Mouse (Mus musculus): ENCODE measurements around the gene Slc41a3.

Gene Slc41a3

DNA sequence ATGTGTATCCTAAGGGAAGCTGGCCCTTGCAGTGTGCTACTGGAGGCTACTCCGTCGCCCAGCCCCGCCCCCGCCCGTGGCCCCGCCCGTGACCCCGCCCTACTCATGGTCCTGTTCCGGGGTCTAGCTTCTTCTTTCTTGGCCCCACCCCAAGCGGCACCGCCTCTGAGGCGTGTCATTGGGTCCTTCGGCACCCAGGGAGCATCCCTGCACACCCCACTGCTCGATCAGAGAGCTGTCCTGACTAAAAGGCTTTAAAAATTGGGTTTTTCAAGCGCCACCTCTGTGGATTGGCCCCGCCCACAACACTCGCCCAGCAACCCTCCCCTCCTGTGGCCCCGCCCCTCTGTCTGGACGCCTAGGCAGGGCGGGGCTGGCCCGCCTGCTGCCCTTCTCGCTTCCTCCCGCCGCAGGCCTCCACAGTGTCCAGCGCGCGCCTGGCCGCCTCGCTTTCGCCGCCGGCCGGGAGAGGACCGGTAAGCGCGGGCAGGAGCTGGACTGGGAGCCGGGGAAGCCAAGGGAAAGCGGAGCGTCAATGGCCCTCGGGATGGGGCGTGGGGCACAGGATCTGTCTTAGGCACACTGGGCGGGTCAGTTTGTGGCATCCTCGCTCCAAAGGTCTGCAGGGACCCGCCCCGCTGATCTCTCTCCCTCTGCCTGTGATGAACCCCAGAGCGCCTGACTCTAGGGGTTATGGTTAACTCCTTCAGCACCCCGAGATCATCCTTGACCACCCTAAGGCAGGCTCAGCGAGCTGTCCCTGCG lies at the start of gene Slc41a3:
Gene Slc41a3 (plus strand): TSS at position 193 of the 765 bp plus-strand sequence.
- DNase-seq (ENCODE audit: low spot score): peak; percentile 90

GRCm38 (mm10) chr6:90556534-90557058 lies 47.9 kb upstream of the Slc41a3 start:
- DNase-seq (ENCODE audit: low spot score): no peak

DNA sequence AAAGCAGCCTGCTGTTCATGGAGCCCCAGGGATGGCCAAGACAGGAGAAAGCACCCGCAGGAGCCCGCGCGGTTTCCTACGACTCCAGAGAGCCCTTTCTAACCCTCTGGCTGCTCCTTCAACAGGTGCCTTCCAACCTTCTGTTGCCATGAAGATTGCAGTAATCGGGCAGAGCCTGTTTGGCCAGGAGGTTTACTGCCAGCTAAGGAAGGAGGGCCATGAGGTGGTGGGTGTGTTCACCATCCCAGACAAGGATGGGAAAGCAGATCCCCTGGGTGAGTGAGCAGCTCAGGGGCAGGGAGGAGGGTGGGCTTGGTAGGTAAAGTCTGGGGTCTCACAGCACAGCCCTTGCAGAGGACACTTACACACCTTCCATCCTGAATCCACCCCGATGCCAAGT lies 47.4 kb upstream of the Slc41a3 start:
- no peak for DNase-seq (ENCODE audit: low spot score)

- DNase-seq (ENCODE audit: low spot score): no peak
Measured at GRCm38 (mm10) chr6:90557829-90558693, 46.5 kb upstream of the Slc41a3 start.

- no peak for DNase-seq (ENCODE audit: low spot score)
Measured at GRCm38 (mm10) chr6:90560390-90561058, 44.0 kb upstream of the Slc41a3 start.

DNA sequence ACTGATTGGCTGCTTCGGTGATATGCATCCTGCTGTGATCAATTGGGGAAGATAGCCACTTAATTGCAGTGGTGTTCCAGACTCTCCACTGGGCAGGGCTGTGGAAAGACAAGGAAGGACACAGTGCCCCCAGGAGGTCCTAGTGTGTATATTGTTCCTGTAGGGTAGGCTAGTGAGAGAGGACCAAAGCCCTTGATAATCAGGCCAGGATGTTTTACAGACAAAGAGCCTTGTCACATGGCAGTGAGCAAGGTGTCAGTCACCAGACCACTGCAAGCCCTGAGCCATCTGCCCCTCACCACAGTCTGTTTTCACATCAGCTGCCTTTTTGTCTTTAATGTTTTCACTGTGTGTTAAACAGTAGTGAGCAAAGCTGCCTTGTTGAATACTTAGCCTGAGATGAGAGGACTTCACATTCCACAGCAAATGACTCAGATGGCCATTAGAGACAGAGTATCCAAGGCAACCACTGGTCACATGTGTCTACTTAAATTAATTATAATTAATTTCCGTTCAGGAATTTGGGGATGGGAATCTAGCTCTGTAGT lies 43.2 kb upstream of the Slc41a3 start:
- no peak for DNase-seq (ENCODE audit: low spot score)

DNA sequence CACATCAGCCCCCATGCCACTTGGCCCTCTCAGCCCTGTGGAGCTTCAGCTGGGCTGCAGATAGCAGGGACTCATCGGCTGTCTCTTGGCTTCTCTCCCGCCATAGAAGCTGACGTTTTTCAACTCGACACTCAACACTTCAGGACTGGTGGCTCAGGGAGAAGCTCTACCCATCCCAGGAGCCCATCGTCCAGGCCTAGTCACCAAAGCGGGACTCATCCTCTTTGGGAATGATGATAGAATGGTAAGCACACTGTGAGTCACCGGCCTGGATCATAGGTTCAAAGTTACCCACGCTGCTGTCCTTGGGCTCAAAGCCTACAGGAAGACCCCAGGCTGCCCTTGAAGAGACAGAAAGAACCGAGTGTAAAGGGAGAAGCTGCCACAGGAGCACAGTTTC lies 40.3 kb upstream of the Slc41a3 start:
- no peak for DNase-seq (ENCODE audit: low spot score)

GRCm38 (mm10) chr6:90565357-90566215 lies 38.9 kb upstream of the Slc41a3 start:
- DNase-seq (ENCODE audit: low spot score): no peak

DNA sequence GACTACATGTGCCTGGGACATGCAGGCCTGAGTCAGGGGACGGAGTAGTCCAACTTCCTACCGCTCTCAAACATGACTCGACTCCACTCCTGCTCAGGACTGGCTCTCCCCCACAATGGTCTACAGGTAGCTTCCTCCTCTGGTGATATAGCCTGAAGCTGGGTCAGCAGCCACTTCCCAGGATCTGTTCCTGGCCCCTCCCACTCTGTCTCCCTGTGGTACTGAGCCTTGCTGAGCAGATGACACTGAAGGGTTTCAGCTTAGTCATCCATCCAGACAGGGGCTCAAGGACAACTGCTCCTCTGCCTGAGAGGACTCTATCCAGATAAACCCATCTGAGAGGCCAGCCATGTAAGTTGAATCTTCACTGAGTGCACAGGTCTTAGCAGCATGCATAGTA lies 37.0 kb upstream of the Slc41a3 start:
- DNase-seq (ENCODE audit: low spot score): no peak

DNA sequence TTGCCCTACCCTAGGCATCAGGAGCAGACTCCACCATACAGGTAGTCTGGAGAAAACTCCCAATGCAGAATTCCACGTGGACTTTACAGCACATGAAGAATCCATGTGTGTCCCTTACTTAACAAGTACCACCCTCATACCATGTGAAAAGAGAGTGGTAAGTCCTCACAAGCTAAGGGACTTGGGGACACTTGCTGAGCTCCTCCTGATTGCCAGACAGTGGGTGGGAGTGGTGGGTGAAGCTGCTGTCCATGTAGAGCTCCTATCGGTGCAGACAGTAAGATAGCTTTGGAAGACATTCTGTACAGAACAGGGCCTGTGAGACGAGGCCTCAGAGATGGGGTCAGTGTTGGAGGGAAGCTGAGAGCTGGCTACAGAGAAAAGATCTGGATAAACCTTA lies 36.6 kb upstream of the Slc41a3 start:
- DNase-seq (ENCODE audit: low spot score): no peak

DNA sequence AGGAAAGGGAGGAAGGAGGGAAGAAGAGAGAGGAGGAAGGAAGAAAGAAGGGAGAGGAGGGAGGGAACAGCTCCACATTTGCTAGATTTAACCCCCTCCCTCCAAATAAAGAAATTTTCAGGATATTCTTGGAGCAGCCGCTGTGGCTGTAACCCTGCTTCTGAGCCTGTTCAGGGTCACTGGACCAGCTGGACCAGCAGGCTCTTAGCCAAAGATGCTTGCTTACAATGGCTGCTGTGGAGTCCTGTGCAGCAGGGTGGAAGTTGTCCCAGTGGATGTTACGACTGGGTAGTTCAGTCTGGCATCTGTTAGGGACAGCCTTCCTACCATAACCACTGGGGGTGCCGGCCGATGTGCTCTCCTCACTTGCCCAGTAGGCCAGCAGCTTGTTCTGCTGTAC lies 35.8 kb upstream of the Slc41a3 start:
- no peak for DNase-seq (ENCODE audit: low spot score)

GRCm38 (mm10) chr6:90569736-90570383 lies 34.7 kb upstream of the Slc41a3 start:
- DNase-seq (ENCODE audit: low spot score): no peak

GRCm38 (mm10) chr6:90570392-90570791 lies 34.1 kb upstream of the Slc41a3 start:
- DNase-seq (ENCODE audit: low spot score): no peak

DNA sequence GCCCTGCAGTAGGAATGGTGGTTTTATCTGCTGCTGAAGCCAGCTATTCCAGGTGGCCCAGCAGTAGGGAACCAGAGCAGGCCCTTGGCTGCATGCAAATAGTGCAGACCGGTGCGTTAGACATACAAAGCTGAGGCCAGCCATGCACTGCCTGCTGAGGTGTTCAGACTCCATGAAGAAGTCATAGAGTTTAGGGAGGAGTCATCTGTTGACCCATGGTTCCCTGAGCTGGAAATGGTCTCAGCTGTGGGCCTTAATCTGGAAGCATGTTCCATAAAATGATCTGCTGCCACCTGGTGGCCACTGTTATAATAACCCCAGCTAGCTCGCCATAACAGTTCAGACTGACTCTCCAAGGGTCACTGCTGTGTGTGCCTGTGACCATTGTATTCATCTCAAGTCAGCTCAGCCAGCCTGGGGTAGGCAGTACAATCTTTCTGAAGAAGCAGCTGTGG lies 29.2 kb upstream of the Slc41a3 start:
- peak; percentile 31 for DNase-seq (ENCODE audit: low spot score)

DNA sequence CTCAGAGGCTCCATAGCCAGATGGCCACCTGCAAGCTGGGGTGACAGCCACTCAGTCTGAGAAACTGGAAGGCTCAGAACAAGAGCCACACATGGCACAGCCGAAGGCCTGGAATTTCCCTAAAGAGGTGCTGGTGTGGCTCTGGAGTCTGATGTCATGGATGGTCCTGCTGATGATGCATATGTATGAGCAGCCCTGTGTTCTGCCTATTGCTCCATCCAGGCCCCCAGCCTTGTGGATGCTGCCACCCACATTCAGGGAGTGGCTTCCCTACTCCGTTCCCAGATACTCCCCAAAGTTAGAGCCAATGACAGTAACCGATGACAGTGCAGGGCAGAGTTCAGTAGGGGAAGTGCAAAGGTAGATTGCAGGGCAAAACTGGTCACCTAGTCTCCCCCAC lies 26.4 kb upstream of the Slc41a3 start:
- DNase-seq (ENCODE audit: low spot score): no peak

DNA sequence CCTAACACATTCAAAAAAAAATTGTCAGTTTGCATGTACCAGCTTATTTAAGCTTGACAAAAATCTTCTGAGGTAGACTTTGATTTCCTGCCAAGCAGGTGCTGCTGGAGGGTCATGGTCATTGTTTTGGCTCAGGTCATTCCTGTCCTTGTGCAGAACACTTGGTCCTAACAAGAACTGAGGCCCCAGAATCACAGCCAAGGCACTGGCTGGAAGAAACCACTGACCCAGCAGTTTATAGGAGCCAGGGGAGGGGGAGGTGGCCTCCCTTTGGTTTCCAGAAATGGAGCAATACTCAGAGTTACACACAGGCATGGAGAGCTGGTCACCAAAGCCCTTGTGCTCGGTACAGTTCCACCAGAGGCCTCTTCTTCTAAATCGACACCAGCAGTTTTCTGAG lies 22.2 kb upstream of the Slc41a3 start:
- DNase-seq (ENCODE audit: low spot score): no peak

- DNase-seq (ENCODE audit: low spot score): no peak
Measured at GRCm38 (mm10) chr6:90588113-90588512, 16.4 kb upstream of the Slc41a3 start.

- no peak for DNase-seq (ENCODE audit: low spot score)
Measured at GRCm38 (mm10) chr6:90590707-90591106, 13.8 kb upstream of the Slc41a3 start.

DNA sequence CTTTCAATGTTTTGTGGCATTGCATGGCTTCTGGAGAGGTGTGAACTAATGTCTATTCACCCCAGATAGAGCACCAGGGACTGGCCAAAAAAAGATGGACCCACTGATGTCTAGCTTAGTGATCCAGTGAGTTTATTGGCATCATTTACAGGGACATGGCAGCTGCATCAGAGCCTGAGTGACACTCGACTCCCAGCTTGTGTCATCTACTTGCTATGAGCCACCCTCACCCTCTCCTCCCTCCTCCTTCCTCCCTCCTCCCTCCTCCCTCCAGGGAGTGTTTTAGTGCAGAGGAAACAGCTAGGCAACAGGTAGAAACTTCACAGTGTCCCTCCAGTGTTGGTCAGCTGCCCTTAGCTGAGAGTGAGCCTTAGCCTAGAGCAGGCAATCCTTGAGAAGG lies 9.6 kb upstream of the Slc41a3 start:
- no peak for DNase-seq (ENCODE audit: low spot score)

GRCm38 (mm10) chr6:90597060-90597459 lies 7.5 kb upstream of the Slc41a3 start:
- DNase-seq (ENCODE audit: low spot score): no peak

GRCm38 (mm10) chr6:90597592-90597991 lies 6.9 kb upstream of the Slc41a3 start:
- no peak for DNase-seq (ENCODE audit: low spot score)

Data from spleen, adult 12 weeks (tissue).